Mouse (Mus musculus) myocyte (in vitro differentiated cells): Measurements from ENCODE around the gene Otof.

ENCODE experiments used
- CEBPB ChIP-seq: IDR thresholded peaks from 2 replicates; pipeline ENCODE4 v1.6.1; 2011; ENCODE audit warnings: mild to moderate bottlenecking, moderate library complexity; ENCODE audit not compliant: poor library complexity, insufficient read depth, severe bottlenecking
- MAX ChIP-seq: IDR thresholded peaks from one replicate; pipeline ENCODE4 v1.6.1; 2011; ENCODE audit warnings: low read depth, mild to moderate bottlenecking, control low read depth
- POLR2A ChIP-seq: IDR thresholded peaks from one replicate; pipeline ENCODE4 v1.6.1; 2011; ENCODE audit warnings: low read depth, mild to moderate bottlenecking, control low read depth, moderate library complexity; ENCODE audit not compliant: insufficient read length
- POLR2AphosphoS2 ChIP-seq: IDR thresholded peaks from one replicate; pipeline ENCODE4 v1.6.1; 2011; ENCODE audit warnings: low read depth, control low read depth; ENCODE audit not compliant: insufficient read length
- TCF12 ChIP-seq: IDR thresholded peaks from one replicate; pipeline ENCODE4 v1.6.1; 2011; ENCODE audit warnings: mild to moderate bottlenecking, control low read depth; ENCODE audit not compliant: poor library complexity, insufficient read depth, severe bottlenecking

GRCm38 (mm10) chr5:30427406-30427805 lies 34.3 kb downstream of the Otof start:
- TF ChIP-seq POLR2A: no peak
- TF ChIP-seq POLR2AphosphoS2: no peak
- no peak for TF ChIP-seq CEBPB
- no peak for TF ChIP-seq MAX
- TF ChIP-seq TCF12: no peak
